Mouse (Mus musculus) adipocyte (in vitro differentiated cells): ENCODE measurements around the gene 7530416G11Rik.

ENCODE experiments used
- DNase-seq: peaks from one replicate; pipeline ENCODE4 v3.0.0-alpha.2; 2016; ENCODE audit warnings: low spot score

7530416G11Rik gene

DNA sequence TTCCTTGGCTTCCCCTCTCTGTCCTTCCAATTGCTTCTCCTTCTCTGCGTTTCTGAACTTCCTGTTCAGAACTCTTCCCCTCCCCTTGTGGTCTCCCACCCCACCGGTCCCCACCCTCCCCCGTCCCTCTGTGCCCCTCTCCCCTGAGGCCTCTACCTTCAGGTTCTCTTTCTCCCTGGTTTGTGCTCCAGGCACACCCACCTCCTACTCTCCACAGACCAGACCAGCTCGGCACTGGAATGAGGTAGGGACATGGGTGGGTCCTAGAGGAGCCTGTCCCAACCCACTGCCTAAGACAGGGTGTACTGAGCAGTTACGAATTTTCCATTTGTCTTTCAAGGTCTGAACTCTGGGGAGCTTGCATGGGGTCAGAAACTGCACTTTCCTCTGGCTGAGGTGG, 23.1 kb downstream of the 7530416G11Rik start:
- DNase-seq, result no peak

DNA sequence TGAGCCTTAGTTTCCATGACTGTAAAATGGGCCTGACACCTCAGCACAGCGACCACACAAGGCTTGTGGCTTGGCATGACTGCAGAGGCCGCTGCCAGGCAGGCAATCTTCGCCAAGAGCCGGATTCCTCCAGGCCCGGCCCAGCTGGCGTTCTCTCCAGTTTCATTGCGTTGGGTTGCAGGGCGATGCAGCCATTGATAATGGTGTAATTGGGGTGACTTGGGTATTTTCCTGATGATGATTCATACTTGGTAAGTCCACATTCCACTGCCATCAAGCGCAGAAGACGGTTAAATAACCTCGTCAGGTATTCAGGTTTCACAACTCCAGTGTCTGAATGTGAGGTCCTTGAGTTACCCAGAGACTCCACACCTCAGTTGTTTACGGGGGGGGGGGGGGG, 23.7 kb downstream of the 7530416G11Rik start:
- no peak for DNase-seq

DNA sequence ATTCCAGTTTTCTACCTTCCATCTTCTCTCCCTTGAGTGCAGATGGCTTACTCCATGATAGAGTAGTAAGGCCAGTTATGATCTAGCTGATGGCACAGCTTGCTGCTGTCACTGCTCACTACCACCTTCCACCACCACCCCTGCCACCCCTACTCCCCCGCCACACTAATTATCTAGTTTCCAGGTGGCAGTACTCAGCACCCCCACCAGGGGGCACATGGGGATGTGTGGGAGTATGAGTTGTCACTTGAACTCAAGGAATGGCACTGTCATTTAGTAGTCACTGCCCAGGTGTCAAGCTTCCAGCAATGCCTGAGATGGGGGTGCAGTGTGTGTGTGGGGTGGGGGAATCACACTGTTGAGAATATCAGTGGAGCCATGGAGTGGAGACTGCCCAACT, 25.4 kb downstream of the 7530416G11Rik start:
- DNase-seq, result peak; percentile 36

DNA sequence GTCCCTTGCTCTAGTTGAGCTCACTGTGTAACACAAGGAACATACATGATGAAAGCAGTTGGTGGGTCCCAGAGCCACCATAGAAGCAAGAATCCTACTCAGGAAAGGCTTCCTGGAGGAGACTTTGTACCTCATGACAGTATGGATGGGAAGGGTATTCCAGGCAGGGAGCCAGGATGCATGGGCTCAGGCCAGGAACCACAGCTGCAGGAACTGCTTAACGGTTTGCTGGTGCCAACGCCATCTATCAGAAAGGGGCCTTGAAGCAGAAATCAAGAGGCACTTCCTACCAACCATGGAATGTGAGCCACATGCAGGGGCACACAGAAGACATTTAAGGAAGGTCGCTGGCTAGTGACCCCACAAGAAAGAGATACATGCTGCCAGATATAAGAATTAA, 28.3 kb downstream of the 7530416G11Rik start:
- peak; percentile 6 for DNase-seq

DNA sequence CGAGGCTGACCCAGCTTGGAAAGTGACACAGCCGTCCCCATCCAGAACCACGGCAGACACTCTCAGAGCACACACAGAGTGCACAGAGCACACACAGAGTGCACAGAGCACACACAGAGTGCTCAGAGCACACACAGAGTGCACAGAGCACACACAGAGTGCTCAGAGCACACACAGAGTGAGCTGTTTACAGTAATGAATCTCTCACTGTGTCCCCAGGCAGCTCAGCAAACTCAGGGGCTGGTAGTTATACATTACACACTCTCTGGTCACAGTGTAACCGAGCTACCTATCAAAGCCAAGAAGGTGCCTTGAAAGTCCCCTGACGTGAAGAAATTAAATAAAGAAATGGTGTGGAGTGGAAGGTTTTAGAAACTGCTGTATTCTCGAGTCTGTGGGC, 33.6 kb downstream of the 7530416G11Rik start:
- no peak for DNase-seq

DNA sequence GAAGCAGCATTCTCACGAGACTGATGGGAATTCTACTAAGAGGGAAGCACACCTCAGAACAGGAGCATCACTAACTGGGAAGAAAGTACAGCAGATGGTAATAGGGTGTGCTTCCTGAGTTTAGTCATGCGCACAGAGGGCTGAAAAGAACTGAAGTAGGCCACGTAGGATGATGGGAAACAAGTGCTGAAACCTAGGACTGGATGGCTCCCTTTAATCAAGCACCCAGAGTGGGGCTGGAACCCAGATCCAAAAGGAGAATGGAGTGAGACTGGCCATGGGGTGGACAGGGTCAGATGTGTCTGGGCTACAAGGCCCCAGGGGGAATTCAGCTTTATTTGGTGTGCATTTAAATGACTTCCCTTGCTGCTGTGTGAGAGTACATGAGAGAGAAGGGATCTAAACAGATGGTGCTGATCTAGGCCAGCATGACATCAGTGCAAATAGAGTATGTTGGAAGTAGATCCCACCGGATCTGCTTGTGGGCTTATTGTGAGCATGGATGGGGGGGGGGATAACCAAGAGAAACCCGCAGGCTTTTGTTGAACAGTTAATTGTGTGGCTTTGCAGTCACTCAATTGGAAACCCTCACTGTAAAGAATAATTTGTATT, 36.5 kb downstream of the 7530416G11Rik start:
- no peak for DNase-seq

DNA sequence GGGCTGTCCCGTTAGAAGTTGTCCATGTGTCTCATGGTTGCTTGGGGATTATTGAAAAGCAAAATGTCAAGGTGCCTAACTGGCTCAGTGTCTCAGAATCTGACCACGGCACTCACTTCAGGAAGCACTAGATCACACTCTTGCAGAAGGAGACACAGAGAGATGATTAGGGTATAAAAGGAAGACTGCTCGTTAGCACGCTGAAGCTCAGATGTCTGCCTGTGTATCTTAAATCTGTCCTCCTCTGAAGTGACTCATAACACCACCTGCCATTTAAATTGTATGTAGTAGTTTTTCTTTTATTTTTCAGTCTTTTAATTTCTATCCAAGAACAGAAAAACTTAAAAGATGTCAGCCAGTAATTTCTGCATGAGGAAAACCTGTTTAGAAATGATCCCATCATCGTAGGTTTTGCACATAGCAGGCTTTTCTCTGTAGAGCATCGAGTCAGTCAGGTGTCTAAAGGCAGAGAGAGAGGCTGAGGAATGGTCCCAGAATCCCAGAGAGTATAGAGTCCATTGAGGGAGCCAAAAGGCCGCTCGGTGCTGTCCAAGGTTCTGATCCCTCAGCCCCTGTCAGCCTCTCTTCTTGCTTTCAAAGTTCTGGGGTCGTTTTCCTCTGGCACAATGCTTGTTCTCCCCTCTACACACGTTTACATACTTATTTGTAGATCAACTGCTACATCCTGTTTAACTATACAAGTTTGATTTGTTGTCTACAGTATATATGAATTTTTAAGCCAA, 38.0 kb downstream of the 7530416G11Rik start:
- DNase-seq, result peak; percentile 8

DNA sequence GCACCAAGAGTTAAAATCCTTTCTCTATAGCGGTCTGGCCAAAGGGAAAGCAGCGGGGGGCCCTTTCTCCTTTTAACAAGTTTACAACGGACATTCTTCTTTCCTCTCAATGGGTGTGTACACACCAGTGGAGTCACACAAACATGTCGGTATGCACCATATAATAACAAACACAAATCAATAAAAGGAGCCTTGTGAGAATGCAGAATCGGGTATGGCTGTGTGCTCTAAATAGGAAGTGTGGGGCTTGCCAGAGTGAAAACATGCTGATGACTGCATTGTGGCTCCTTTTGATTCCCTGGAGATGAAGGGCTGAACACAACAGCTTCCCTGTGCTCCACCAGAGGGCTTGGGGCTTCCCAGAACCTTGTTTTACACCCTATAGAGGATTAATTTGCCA, 38.8 kb downstream of the 7530416G11Rik start:
- DNase-seq, result no peak

DNA sequence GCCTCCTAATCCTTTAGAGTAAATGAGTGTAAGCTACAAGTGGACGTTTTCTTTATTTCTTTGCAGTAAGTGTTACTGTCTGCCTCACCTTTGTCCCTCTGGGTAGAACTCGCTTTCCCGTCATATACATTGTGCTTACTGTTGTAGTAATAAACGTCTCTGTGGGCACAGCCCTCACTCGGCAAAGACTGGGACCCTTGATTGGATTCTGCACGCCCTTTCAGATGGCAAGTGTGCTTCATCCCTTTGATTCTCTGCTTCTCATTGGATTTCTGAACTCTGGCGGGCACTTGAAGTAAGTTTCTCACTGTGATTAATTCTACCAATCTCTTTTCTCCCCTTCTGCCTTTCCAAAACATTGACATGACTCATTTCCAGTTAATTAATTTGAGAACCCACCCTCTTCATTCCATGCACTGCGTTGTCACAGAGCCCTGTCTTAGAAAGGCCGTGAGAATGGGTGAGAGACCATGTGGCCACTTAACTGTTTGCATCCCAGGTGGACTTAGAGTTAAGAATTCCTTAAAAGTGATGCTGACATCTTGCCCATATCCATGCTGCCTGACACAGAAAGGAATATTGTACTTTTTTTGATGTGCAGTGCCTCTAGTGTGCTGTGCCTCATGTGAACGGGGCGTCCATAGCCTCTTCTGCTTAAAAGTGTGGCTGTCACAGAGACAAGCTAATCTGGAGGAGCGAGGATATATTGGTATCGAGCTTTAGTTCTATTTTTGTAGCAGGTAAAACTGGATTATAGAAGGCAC, 39.8 kb downstream of the 7530416G11Rik start:
- no peak for DNase-seq

DNA sequence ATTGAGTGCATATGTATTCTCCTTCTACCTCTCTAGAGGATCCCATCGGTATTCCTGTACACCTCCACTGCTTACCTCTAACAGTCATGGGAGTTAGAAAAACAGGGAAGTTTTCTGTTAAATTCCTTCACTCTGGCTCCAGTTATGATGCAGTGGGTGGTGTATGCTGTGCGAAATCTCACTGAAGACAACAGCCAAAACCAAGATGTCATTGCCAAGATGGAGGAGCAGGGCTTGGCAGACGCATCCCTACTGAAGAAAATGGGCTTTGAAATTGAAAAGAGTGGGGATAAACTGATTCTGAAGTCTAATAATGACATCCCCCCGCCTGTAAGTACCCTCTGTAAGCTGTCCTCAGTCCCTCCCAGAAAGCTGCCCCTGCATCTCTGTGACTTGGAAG, 40.9 kb downstream of the 7530416G11Rik start:
- DNase-seq, result no peak

DNA sequence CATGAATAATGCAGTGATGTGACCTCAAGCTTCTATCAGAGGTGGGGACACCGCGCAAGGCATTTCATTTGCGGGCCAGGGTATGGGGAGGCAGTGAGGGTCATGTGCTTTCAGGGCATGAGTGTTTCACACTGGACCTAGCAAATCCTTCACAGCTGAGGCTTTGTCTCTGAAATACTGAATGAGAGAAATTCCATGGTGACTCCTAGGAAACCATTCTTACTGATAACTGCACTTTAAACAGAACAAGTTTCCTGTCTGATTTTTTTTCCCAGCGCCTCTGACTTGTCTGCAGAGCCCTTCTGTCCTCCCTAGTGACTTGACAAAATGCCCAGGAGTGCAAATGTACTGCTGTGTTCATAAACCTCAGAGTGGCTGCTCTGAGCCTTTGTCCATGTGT, 41.5 kb downstream of the 7530416G11Rik start:
- peak; percentile 57 for DNase-seq

DNA sequence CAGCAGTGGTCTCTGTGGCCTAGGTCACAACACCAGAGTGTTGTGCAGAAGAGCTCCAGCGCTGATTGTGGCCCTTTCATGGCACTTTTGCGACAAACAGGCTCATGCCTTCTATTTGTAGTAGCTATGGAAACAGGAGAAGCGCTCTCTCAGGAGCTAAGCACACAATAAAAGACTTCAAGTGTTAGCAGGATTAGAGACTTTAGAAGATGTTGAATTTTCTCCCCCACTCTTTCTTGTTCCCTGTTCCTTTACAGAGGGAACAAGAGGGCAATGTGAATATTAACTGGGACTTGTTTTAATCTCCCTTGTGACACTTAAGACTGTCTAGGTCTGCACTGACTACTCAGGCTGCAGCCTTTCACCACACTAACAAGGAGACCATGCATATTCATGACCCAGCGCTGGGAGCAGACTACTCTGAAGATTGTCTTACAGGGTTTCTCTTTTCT, 44.4 kb downstream of the 7530416G11Rik start:
- no peak for DNase-seq

DNA sequence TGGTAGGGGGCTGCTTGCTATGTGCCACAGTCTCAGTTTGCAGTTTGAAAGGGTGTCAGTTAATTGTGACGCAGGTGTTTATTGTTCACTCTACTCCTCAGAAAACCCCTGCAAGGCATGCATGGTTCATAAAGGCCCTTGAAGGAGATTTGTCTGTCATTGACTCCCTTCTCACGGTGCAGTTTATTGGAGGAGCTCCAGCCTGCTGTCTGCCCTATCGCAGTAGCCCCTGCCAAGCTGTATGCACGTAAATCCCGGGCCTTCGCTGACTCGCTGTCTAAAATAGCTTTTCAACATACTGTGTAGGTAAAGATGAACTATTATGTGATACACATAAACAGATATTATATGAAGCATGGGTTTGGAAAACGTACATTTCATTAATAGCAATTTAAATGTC, 45.2 kb downstream of the 7530416G11Rik start:
- DNase-seq, result no peak

DNA sequence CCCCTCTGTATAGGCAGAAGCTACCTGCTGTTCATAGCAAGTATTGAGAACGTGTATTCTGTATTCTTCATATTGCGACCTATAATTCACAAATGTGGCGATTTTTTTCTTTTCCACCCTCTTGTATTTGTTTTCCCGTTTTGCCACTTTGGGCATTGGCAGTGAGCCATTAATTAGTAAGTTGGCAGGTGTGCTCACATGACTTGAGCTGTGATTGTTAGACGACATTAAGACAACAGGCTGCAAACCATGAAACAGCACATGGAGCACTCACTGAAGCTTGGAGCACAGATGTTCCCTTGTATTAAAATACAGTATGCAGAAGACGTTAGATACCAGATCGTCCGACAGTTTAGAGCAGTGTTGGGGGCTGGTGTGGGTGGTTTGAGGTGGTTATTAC, 46.1 kb downstream of the 7530416G11Rik start:
- DNase-seq, result no peak

DNA sequence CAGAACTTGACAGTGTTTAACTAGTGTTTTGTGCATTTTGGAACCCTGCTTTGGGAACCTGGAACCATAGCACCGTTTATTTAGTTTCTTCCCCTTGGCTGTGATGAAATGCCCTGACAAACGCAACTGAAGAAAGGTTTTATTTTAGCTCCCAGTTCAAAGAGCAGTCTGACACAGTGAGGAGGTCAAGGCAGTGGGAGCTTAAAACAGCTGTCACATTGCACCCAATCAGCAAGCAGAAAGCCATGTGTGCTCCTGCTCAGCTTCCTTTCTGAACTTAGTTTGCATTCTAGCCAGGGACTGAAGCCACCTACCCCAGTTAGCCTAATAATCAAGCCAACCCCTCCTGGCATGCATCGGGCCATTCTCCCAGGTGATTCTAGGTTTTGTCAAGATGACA, 56.4 kb downstream of the 7530416G11Rik start:
- no peak for DNase-seq
